Comparison of ENCODE assay signal across 28 mouse cellular contexts in genomic region chr3:87521126-87521525, GRCm38 (mm10). TPM values are rescaled to one million over a fixed set of nuclear protein-coding genes. Genes with fewer than 3 reads are reported as not detected.
DNase-seq lines count a peak whose midpoint lies in the region; ATAC-seq and TF ChIP-seq lines count a peak whose summit lies in the region.
"Had no signal": no experiment of that assay in that cellular context is flagged by ENCODE, and none has a peak within 500 bp of the region (broad histone marks: within the 10 kb centered on the region; RNA-seq: fewer than 3 reads in every experiment).

No protein-coding gene starts in this region.

- peaks cover 3% of the 10 kb centered on the region for H3K4me1 ChIP-seq in heart, adult 2 months (ENCODE audit: control insufficient read depth, insufficient read depth, low read length)
- H3K4me1 ChIP-seq in CH12.LX (ENCODE audit: control insufficient read depth in 1 of 2, insufficient read depth in 2 of 2) = peaks cover 29 to 82% of the 10 kb centered on the region in 2 experiments

- TF ChIP-seq POLR2A in heart, adult 2 months (IDR thresholded peaks at IDR 0.05; ENCODE audit: insufficient read depth, low read depth, low read length) = no peak
- TF ChIP-seq POLR2A in CH12.LX (IDR thresholded peaks at IDR 0.05; ENCODE audit: low read depth, low read length) = no peak

- ATAC-seq in common myeloid progenitor, adult 5-6 weeks (replicated peaks; ENCODE audit: low read depth, poor library complexity, severe bottlenecking) = peak; percentile 59
- peak; percentile 72 for ATAC-seq in megakaryocyte progenitor cell, adult 5-6 weeks (replicated peaks; ENCODE audit: poor library complexity)
- ATAC-seq: forebrain, embryonic 16.5 days; hindbrain, embryonic 16.5 days had no signal

- TF ChIP-seq RAD21 in CH12.LX (IDR thresholded peaks at IDR 0.05; ENCODE audit: low read depth, low read length) = no peak

- H3K9me3 ChIP-seq in CH12.LX (replicated peaks; ENCODE audit: low read length) = no peaks in the 10 kb centered on the region
- H3K9me3 ChIP-seq: heart, embryonic 12.5 days; kidney, embryonic 15.5 days; liver, embryonic 13.5 days; megakaryocyte, embryonic 14.5 days; midbrain, embryonic 12.5 days; neural tube, embryonic 15.5 days had no signal

- H3K9ac ChIP-seq in heart, adult 2 months (ENCODE audit: low read depth, low read length) = no peak overlapping the region
- H3K9ac ChIP-seq in CH12.LX (ENCODE audit: insufficient read depth, low read depth) = no peak overlapping the region
- H3K9ac ChIP-seq: heart, embryonic 12.5 days; kidney, embryonic 15.5 days; liver, embryonic 13.5 days; midbrain, embryonic 12.5 days; neural tube, embryonic 15.5 days had no signal

- H3K79me2 ChIP-seq in heart, adult 2 months (replicated peaks; ENCODE audit: control insufficient read depth, insufficient read depth, low read length) = 0 out of 2 replicates have a peak, but pooled peaks cover 1% of the 10 kb centered on the region
- peaks cover 7% of the 10 kb centered on the region for H3K79me2 ChIP-seq in CH12.LX (replicated peaks; ENCODE audit: control insufficient read depth, extremely low read depth, insufficient read depth, poor library complexity, severe bottlenecking)

- intact Hi-C loops in heart, adult 2 months (cut with DNase I) = no loop called here

- WGBS in heart, adult 2 months = 55% methylated on average over 4 of the region's 4 CpGs

- H3K27ac ChIP-seq in heart, adult 2 months = no peak overlapping the region
- H3K27ac ChIP-seq in CH12.LX (ENCODE audit: insufficient read depth, low read depth) = no peak overlapping the region
- H3K27ac ChIP-seq: kidney, embryonic 15.5 days; liver, embryonic 13.5 days; midbrain, embryonic 12.5 days; neural tube, embryonic 15.5 days; stomach, postnatal 0 days had no signal

- peak overlapping the region; percentile 26; the same call in 1 of the 2 replicates for H3K4me2 ChIP-seq in CH12.LX (ENCODE audit: insufficient read depth, low read depth, poor library complexity, severe bottlenecking)
- H3K4me2 ChIP-seq: heart, embryonic 12.5 days; kidney, embryonic 15.5 days; liver, embryonic 13.5 days; midbrain, embryonic 12.5 days; neural tube, embryonic 15.5 days had no signal

- peak; percentile 35 for DNase-seq in heart, adult 8-10 months (ENCODE audit: low spot score)
- no peak for DNase-seq in heart, adult 2 months
- peak; percentile 61 for DNase-seq in CH12.LX (ENCODE audit: extremely low read depth)
- DNase-seq in left cerebral cortex, adult 8-10 months (ENCODE audit: low spot score in 2 of 2) = no peak
- no peak for DNase-seq in frontal cortex, postnatal 25 days (ENCODE audit: low spot score in 2 of 2)
- DNase-seq in thymus, postnatal 0 days (ENCODE audit: low spot score) = no peak
- DNase-seq: cerebellum, adult 18-20 months; cerebellum, postnatal 10 days; kidney, adult 18-20 months; kidney, postnatal 4 days; liver, embryonic 13.5 days; lung, adult 2 months; lung, postnatal 14 days; retina, postnatal 1 day; right cerebral cortex, postnatal 14 days; thymus, adult 18-20 months; thymus, postnatal 36 days had no signal

- H3K4me3 ChIP-seq in heart, adult 2 months = no peak overlapping the region
- H3K4me3 ChIP-seq in CH12.LX (replicated peaks in 1 of 3; ENCODE audit: low read depth in 2 of 3, low read length in 2 of 3, poor library complexity in 1 of 3) = no peak overlapping the region
- H3K4me3 ChIP-seq: erythroblast, embryonic 14.5 days; heart, embryonic 12.5 days; kidney, embryonic 15.5 days; liver, embryonic 13.5 days; megakaryocyte, embryonic 14.5 days; midbrain, embryonic 12.5 days; neural tube, embryonic 15.5 days had no signal

- TF ChIP-seq EP300 in heart, adult 2 months (IDR thresholded peaks at IDR 0.05; ENCODE audit: insufficient read depth, low read depth, low read length) = no peak
- TF ChIP-seq EP300 in CH12.LX (IDR thresholded peaks at IDR 0.05; ENCODE audit: low read length) = peak; percentile 90

- H3K36me3 ChIP-seq in heart, adult 2 months (ENCODE audit: control insufficient read depth, insufficient read depth, low read length) = no peaks in the 10 kb centered on the region
- H3K36me3 ChIP-seq in CH12.LX (replicated peaks in 1 of 2; ENCODE audit: control insufficient read depth in 1 of 2, insufficient read depth in 1 of 2, low read length in 1 of 2) = no peaks in the 10 kb centered on the region
- H3K36me3 ChIP-seq: heart, embryonic 12.5 days; kidney, embryonic 15.5 days; liver, embryonic 13.5 days; midbrain, embryonic 12.5 days; neural tube, embryonic 15.5 days had no signal

- dilution Hi-C loops in CH12.LX (cut with MboI; ENCODE audit: extremely low pct_ligation_motif_present, extremely low pct_unique_long_range_greater_than_20kb, low sequenced_read_pairs) = no loop called here

- no peak for TF ChIP-seq CTCF in heart, adult 2 months (IDR thresholded peaks at IDR 0.05)
- TF ChIP-seq CTCF in CH12.LX (conservative IDR thresholded peaks at IDR 0.05 in 1 of 2, IDR thresholded peaks at IDR 0.05 in 1 of 2; ENCODE audit: low read depth in 2 of 2, low read length in 2 of 2) = no peak

- H3K27me3 ChIP-seq in heart, adult 2 months (ENCODE audit: control insufficient read depth, insufficient read depth, low read length) = no peaks in the 10 kb centered on the region
- H3K27me3 ChIP-seq in CH12.LX (replicated peaks) = no peaks in the 10 kb centered on the region
- H3K27me3 ChIP-seq: heart, embryonic 12.5 days; kidney, embryonic 15.5 days; liver, embryonic 13.5 days; neural tube, embryonic 15.5 days had no signal

- in situ Hi-C loops in CH12.LX (cut with MboI; ENCODE audit: low pct_ligation_motif_present, low pct_unique_long_range_greater_than_20kb, low sequenced_read_pairs) = no loop called here

TF ChIP-seq in CH12.LX, 34 proteins besides CTCF, POLR2A, EP300 and RAD21:
- TF ChIP-seq MEF2A (IDR thresholded peaks at IDR 0.05; ENCODE audit: borderline replicate concordance, low read depth, low read length) (peak; percentile 79), CHD2 (IDR thresholded peaks at IDR 0.05; ENCODE audit: low read length) (peak; percentile 50; the same call in 1 of the 2 replicates), ZKSCAN1 (IDR thresholded peaks at IDR 0.05; ENCODE audit: borderline replicate concordance, low read depth, low read length) (no peak), TCF12 (IDR thresholded peaks at IDR 0.05; ENCODE audit: low read depth, low read length) (0 out of 2 replicates have a peak, but pooled peaks have one; percentile 33), IRF4 (IDR thresholded peaks at IDR 0.05; ENCODE audit: low read depth, low read length) (peak; percentile 86), SIN3A (IDR thresholded peaks at IDR 0.05; ENCODE audit: low read length) (no peak), JUN (IDR thresholded peaks at IDR 0.05; ENCODE audit: insufficient read depth, low read depth, low read length) (no peak), E2F4 (IDR thresholded peaks at IDR 0.05; ENCODE audit: insufficient replicate concordance, low read depth, low read length) (no peak), PAX5 (IDR thresholded peaks at IDR 0.05; ENCODE audit: low read length) (no peak)

RNA-seq across cellular contexts. Expression of gene Etv3, which starts 4.1 kb away (rescaled TPM):
- 10 to 100 TPM; 16.8 to 20.4 (median 18.6) TPM for total RNA-seq in heart, adult 8-10 months (2022)
- 10 to 100 TPM; 17.7 to 18.5 TPM for total RNA-seq in heart, adult 2 months (2021)
- 9.0 and 12.2 TPM in 2 replicates for polyA plus RNA-seq in heart, adult 2 months (2012; rRNA removed)
- total RNA-seq in CH12.LX (2012; rRNA removed) (12.6 and 13.1 TPM in 2 replicates), CH12.LX (2014; rRNA removed) (16.8 and 17.3 TPM in 2 replicates)
- 22.7 and 24.1 TPM in 2 replicates for polyA plus RNA-seq in CH12.LX (2012; ENCODE audit: insufficient read length, low read depth)
- total RNA-seq in common myeloid progenitor, adult 5-6 weeks (2017) = 13.1 and 13.3 TPM in 2 replicates
- total RNA-seq in megakaryocyte progenitor cell, adult 5-6 weeks (2015) = 7.4 and 8.5 TPM in 2 replicates
- 9.2 and 9.5 TPM in 2 replicates for total RNA-seq in megakaryocyte progenitor cell, adult 5-6 weeks (2017)
- 10 to 100 TPM; 24.1 to 26.8 (median 24.7) TPM for total RNA-seq in left cerebral cortex, adult 8-10 months (2022)
- polyA plus RNA-seq in thymus, postnatal 0 days (2015; fragmentation: Nextera tagmentation; extraction: Ambion mirVana) = 22.8 and 27.7 TPM in 2 replicates

Comparison
In these comparisons a context has a peak if more than half of its experiments do, and no peak if none do; other contexts are left out.
1. DNase-seq: peak in heart, adult 8-10 months (single experiment) and CH12.LX (single experiment); none in heart, adult 2 months (0 of 2), left cerebral cortex, adult 8-10 months (0 of 2), frontal cortex, postnatal 25 days (0 of 2) and thymus, postnatal 0 days (single experiment).